Mouse (Mus musculus) CH12.LX (cell line): ENCODE measurements around the gene Pias1. TPM values are rescaled to one million over a fixed set of nuclear protein-coding genes. Genes with fewer than 3 reads are reported as not detected.

Source experiments
- DNase-seq: peaks from one replicate; pipeline ENCODE4 v3.0.0-alpha.2; 2013; ENCODE audit errors: extremely low read depth
- H3K27ac ChIP-seq: 2 replicates; pipeline ENCODE4 v1.5.1; 2012; ENCODE audit warnings: low read depth, mild to moderate bottlenecking, control low read depth, moderate library complexity; ENCODE audit not compliant: insufficient read depth
- H3K27me3 ChIP-seq: replicated peaks from 2 replicates; pipeline ENCODE3; 2012; ENCODE audit warnings: inconsistent platforms
- H3K36me3 ChIP-seq, 2 experiments: replicated peaks in 1 of 2; 2 replicates each; pipeline versions ENCODE3 to v1.6.1; 2012; ENCODE audit warnings: inconsistent platforms in 1 of 2, low read length in 1 of 2, mild to moderate bottlenecking in 1 of 2, mixed read lengths in 1 of 2, moderate library complexity in 1 of 2; ENCODE audit not compliant: control insufficient read depth in 1 of 2, insufficient read depth in 1 of 2
- H3K4me1 ChIP-seq, 2 experiments: 2 replicates each; pipeline ENCODE4 v1.6.1; 2012; ENCODE audit warnings: inconsistent platforms in 1 of 2, moderate library complexity in 1 of 2; ENCODE audit not compliant: insufficient read depth in 2 of 2, control insufficient read depth in 1 of 2
- H3K4me2 ChIP-seq: 2 replicates; pipeline ENCODE4 v1.6.1; 2012; ENCODE audit warnings: low read depth, mild to moderate bottlenecking, control low read depth; ENCODE audit not compliant: poor library complexity, insufficient read depth, severe bottlenecking
- H3K4me3 ChIP-seq, 3 experiments: fragments of 150-350 bp in 1 of 3; sonication (generic) in 1 of 3; replicated peaks in 1 of 3; 2 replicates each; pipeline versions ENCODE3 to v1.5.1; 2011 to 2012; ENCODE audit warnings: low read depth in 2 of 3, low read length in 2 of 3, mild to moderate bottlenecking in 2 of 3, moderate library complexity in 2 of 3, control low read depth in 1 of 3, improper control_type of control experiment in 1 of 3, inconsistent platforms in 1 of 3, mixed read lengths in 1 of 3; ENCODE audit not compliant: poor library complexity in 1 of 3
- H3K79me2 ChIP-seq: replicated peaks from 2 replicates; pipeline ENCODE4 v1.6.1; 2012; ENCODE audit warnings: mild to moderate bottlenecking, moderate library complexity; ENCODE audit not compliant: control insufficient read depth, poor library complexity, insufficient read depth, severe bottlenecking; ENCODE audit errors: extremely low read depth
- H3K9ac ChIP-seq: 2 replicates; pipeline ENCODE4 v1.6.1; 2012; ENCODE audit warnings: low read depth, mild to moderate bottlenecking, control low read depth, moderate library complexity; ENCODE audit not compliant: insufficient read depth
- H3K9me3 ChIP-seq: replicated peaks from 2 replicates; pipeline ENCODE3; 2012; ENCODE audit warnings: low read length, inconsistent platforms, mixed read lengths
- CHD2 ChIP-seq: IDR thresholded peaks from 2 replicates; pipeline ENCODE4 v1.6.1; 2011; ENCODE audit warnings: low read length, improper control_type of control experiment
- CTCF ChIP-seq, 2 experiments: IDR thresholded peaks in 1 of 2; conservative IDR thresholded peaks in 1 of 2; 2 replicates each; pipeline ENCODE4 v1.5.1; 2011 to 2012; ENCODE audit warnings: low read depth in 2 of 2, low read length in 2 of 2, improper control_type of control experiment in 1 of 2, inconsistent platforms in 1 of 2, mild to moderate bottlenecking in 1 of 2, moderate library complexity in 1 of 2
- E2F4 ChIP-seq: IDR thresholded peaks from 2 replicates; pipeline ENCODE4 v1.6.1; 2011; ENCODE audit warnings: low read depth, low read length, improper control_type of control experiment; ENCODE audit not compliant: insufficient replicate concordance
- ELF1 ChIP-seq: IDR thresholded peaks from 2 replicates; pipeline ENCODE4 v1.6.1; 2014; ENCODE audit warnings: low read depth, mild to moderate bottlenecking, inconsistent platforms, low read length, improper control_type of control experiment
- EP300 ChIP-seq: IDR thresholded peaks from 2 replicates; pipeline ENCODE4 v1.6.1; 2011; ENCODE audit warnings: low read length, improper control_type of control experiment
- ETS1 ChIP-seq: conservative IDR thresholded peaks from 2 replicates; pipeline ENCODE4 v1.6.1; 2012; ENCODE audit warnings: low read depth, mild to moderate bottlenecking, inconsistent platforms, low read length, improper control_type of control experiment, moderate library complexity
- HCFC1 ChIP-seq: IDR thresholded peaks from 2 replicates; pipeline ENCODE4 v1.6.1; 2012; ENCODE audit warnings: low read depth, mild to moderate bottlenecking, inconsistent platforms, low read length, improper control_type of control experiment
- IRF4 ChIP-seq: IDR thresholded peaks from 2 replicates; pipeline ENCODE4 v1.6.1; 2014; ENCODE audit warnings: low read depth, mild to moderate bottlenecking, inconsistent platforms, low read length, improper control_type of control experiment
- JUN ChIP-seq: IDR thresholded peaks from 2 replicates; pipeline ENCODE4 v1.6.1; 2011; ENCODE audit warnings: low read depth, mild to moderate bottlenecking, low read length, improper control_type of control experiment, moderate library complexity; ENCODE audit not compliant: insufficient read depth
- JUND ChIP-seq: conservative IDR thresholded peaks from 2 replicates; pipeline ENCODE4 v1.6.1; 2011; ENCODE audit warnings: low read depth, low read length, improper control_type of control experiment
- MAFK ChIP-seq: IDR thresholded peaks from 2 replicates; pipeline ENCODE4 v1.6.1; 2011; ENCODE audit warnings: low read length, improper control_type of control experiment; ENCODE audit not compliant: insufficient replicate concordance
- MEF2A ChIP-seq: IDR thresholded peaks from 2 replicates; pipeline ENCODE4 v1.6.1; 2014; ENCODE audit warnings: low read depth, mild to moderate bottlenecking, inconsistent platforms, low read length, improper control_type of control experiment, borderline replicate concordance
- PAX5 ChIP-seq: IDR thresholded peaks from 2 replicates; pipeline ENCODE4 v1.6.1; 2012; ENCODE audit warnings: low read length, inconsistent platforms, mixed read lengths
- RCOR1 ChIP-seq: conservative IDR thresholded peaks from 2 replicates; pipeline ENCODE4 v1.6.1; 2012; ENCODE audit warnings: low read depth, mild to moderate bottlenecking, inconsistent platforms, low read length, improper control_type of control experiment
- SIN3A ChIP-seq: IDR thresholded peaks from 2 replicates; pipeline ENCODE4 v1.6.1; 2012; ENCODE audit warnings: low read length, improper control_type of control experiment, inconsistent platforms
- TBP ChIP-seq: conservative IDR thresholded peaks from 2 replicates; pipeline ENCODE4 v1.6.1; 2011; ENCODE audit warnings: low read depth, low read length, improper control_type of control experiment
- USF2 ChIP-seq: conservative IDR thresholded peaks from 2 replicates; pipeline ENCODE4 v1.6.1; 2011; ENCODE audit warnings: low read depth, low read length, improper control_type of control experiment
- ZMIZ1 ChIP-seq: IDR thresholded peaks from 2 replicates; pipeline ENCODE4 v1.6.1; 2012; ENCODE audit warnings: low read depth, mild to moderate bottlenecking, inconsistent platforms, low read length, improper control_type of control experiment
- dilution Hi-C: fragments of 300-500 bp; cut with MboI; formaldehyde crosslinking; loops from 2 replicates; pipeline ENCODE4 v1.14.3; 2020; ENCODE audit warnings: low sequenced_read_pairs; ENCODE audit not compliant: extremely low pct_unique_long_range_greater_than_20kb, extremely low pct_ligation_motif_present
- in situ Hi-C: fragments of 300-500 bp; cut with MboI; formaldehyde crosslinking; loops from 3 replicates; pipeline ENCODE4 v1.14.3; 2019; ENCODE audit warnings: low sequenced_read_pairs, low pct_ligation_motif_present, low pct_unique_long_range_greater_than_20kb, mixed read lengths
- polyA plus RNA-seq: library from polyadenylated mRNA; unstranded; fragments of >175 nt; gene quantifications from 2 replicates; pipeline ENCODE4 v1.2.1, GENCODE M21; 2012; ENCODE audit warnings: low read depth; ENCODE audit not compliant: insufficient read length
- total RNA-seq, 2 experiments: library from RNA; depleted of rRNA; stranded (reverse); fragments of 300-350 nt in 1 of 2; fragments of >200 nt in 1 of 2; gene quantifications; 2 replicates each; pipeline ENCODE4 v1.2.3; 2012 to 2014

Pias1 gene
- total and polyA plus RNA-seq, 3 experiments: 8.0 to 22.7 (median 11.9) TPM

- no peak for TF ChIP-seq HCFC1
- peak; percentile 89 for TF ChIP-seq MEF2A
- peak; percentile 69 for TF ChIP-seq IRF4
- no peak; the same call in 1 of the 2 replicates for TF ChIP-seq SIN3A
- TF ChIP-seq JUN: peak; percentile 55
- peak; percentile 51; the same call in 1 of the 2 replicates for TF ChIP-seq EP300
- TF ChIP-seq PAX5: no peak
- Histone ChIP-seq H3K4me2 (no peak overlapping the region; the same call in 1 of the 2 replicates), H3K27ac (no peak overlapping the region), H3K9me3 (no peaks in the 10 kb centered on the region), H3K4me1 (peaks cover 18 to 61% of the 10 kb centered on the region in 2 experiments; a peak in 3 of 4 replicates), H3K9ac (no peak overlapping the region), H3K4me3 (no peak overlapping the region), H3K36me3 (peaks cover 0 to 7% of the 10 kb centered on the region in 2 experiments), H3K79me2 (peaks cover 64% of the 10 kb centered on the region), H3K27me3 (no peaks in the 10 kb centered on the region)
- dilution Hi-C loops: no loop called here
- DNase-seq: peak; percentile 34
- in situ Hi-C loops: loop anchor here (10.0 kb wide), 1 partner anchor 144 kb away; no protein-coding TSS in a partner anchor
Observed at GRCm38 (mm10) chr9:62970345-62970744, 17.4 kb downstream of the Pias1 start.

GRCm38 (mm10) chr9:62966018-62966417 lies 21.7 kb downstream of the Pias1 start:
- peaks cover 14 to 47% of the 10 kb centered on the region in 2 experiments for H3K4me1 ChIP-seq
- no peaks in the 10 kb centered on the region for H3K9me3 ChIP-seq
- no peak for TF ChIP-seq E2F4
- no peak for TF ChIP-seq RCOR1
- TF ChIP-seq ETS1: no peak
- TF ChIP-seq JUND: no peak
- no peak for TF ChIP-seq ZMIZ1
- no peak for TF ChIP-seq ELF1
- no peak for TF ChIP-seq JUN
- TF ChIP-seq CTCF (conservative IDR thresholded peaks at IDR 0.05 in 1 of 2, IDR thresholded peaks at IDR 0.05 in 1 of 2; ENCODE audit: low read depth in 2 of 2, low read length in 2 of 2): no peak
- no peak for TF ChIP-seq TBP
- TF ChIP-seq MAFK: no peak
- TF ChIP-seq SIN3A: no peak
- TF ChIP-seq CHD2: no peak
- no peak for TF ChIP-seq USF2
- no peak overlapping the region for H3K27ac ChIP-seq
- H3K79me2 ChIP-seq: peaks cover 58% of the 10 kb centered on the region
- no peak for DNase-seq
- H3K4me2 ChIP-seq: no peak overlapping the region
- no peaks in the 10 kb centered on the region for H3K27me3 ChIP-seq
- in situ Hi-C loops (no loop called here), dilution Hi-C loops (no loop called here)
- H3K9ac ChIP-seq: no peak overlapping the region
- H3K36me3 ChIP-seq: peaks cover 0 to 17% of the 10 kb centered on the region in 2 experiments
- H3K4me3 ChIP-seq: no peak overlapping the region
